Mouse (Mus musculus) myocyte (in vitro differentiated cells): ENCODE data around the gene Cactin. TPM values are rescaled to one million over a fixed set of nuclear protein-coding genes. Genes with fewer than 3 reads are reported as not detected.

Experiments
- H3K27me3 ChIP-seq: one replicate; pipeline ENCODE4 v1.6.1; 2011; ENCODE audit not compliant: control insufficient read depth, insufficient read depth, insufficient read length
- H3K36me3 ChIP-seq: one replicate; pipeline ENCODE4 v1.6.1; 2011; ENCODE audit not compliant: control insufficient read depth, insufficient read depth
- H3K4me2 ChIP-seq: one replicate; pipeline ENCODE4 v1.6.1; 2011; ENCODE audit warnings: low read depth, control low read depth
- H3K4me3 ChIP-seq: one replicate; pipeline ENCODE4 v1.5.1; 2011; ENCODE audit warnings: mild to moderate bottlenecking, control low read depth, moderate library complexity
- H3K79me2 ChIP-seq: one replicate; pipeline ENCODE4 v1.6.1; 2011; ENCODE audit not compliant: control insufficient read depth, insufficient read depth
- H3ac ChIP-seq: one replicate; pipeline ENCODE4 v1.6.1; 2011; ENCODE audit not compliant: control insufficient read depth, insufficient read length
- CEBPB ChIP-seq: IDR thresholded peaks from 2 replicates; pipeline ENCODE4 v1.6.1; 2011; ENCODE audit warnings: mild to moderate bottlenecking, moderate library complexity; ENCODE audit not compliant: poor library complexity, insufficient read depth, severe bottlenecking
- E2F4 ChIP-seq: IDR thresholded peaks from one replicate; pipeline ENCODE4 v1.6.1; 2011; ENCODE audit warnings: mild to moderate bottlenecking, control low read depth, moderate library complexity; ENCODE audit not compliant: insufficient read depth
- MAX ChIP-seq: IDR thresholded peaks from one replicate; pipeline ENCODE4 v1.6.1; 2011; ENCODE audit warnings: low read depth, mild to moderate bottlenecking, control low read depth
- MYOD1 ChIP-seq, 3 experiments: IDR thresholded peaks; one replicate each; pipeline ENCODE4 v1.6.1; 2011; ENCODE audit warnings: control low read depth in 2 of 3, low read depth in 2 of 3, mild to moderate bottlenecking in 2 of 3, moderate library complexity in 1 of 3; ENCODE audit not compliant: insufficient read length in 2 of 3, control insufficient read depth in 1 of 3
- MYOG ChIP-seq, 3 experiments: IDR thresholded peaks; one replicate each; pipeline ENCODE4 v1.6.1; 2011; ENCODE audit warnings: control low read depth in 2 of 3, low read depth in 2 of 3, mild to moderate bottlenecking in 2 of 3; ENCODE audit not compliant: insufficient read length in 2 of 3, control insufficient read depth in 1 of 3, insufficient read depth in 1 of 3
- POLR2A ChIP-seq: IDR thresholded peaks from one replicate; pipeline ENCODE4 v1.6.1; 2011; ENCODE audit warnings: low read depth, mild to moderate bottlenecking, control low read depth, moderate library complexity; ENCODE audit not compliant: insufficient read length
- POLR2AphosphoS2 ChIP-seq: IDR thresholded peaks from one replicate; pipeline ENCODE4 v1.6.1; 2011; ENCODE audit warnings: low read depth, control low read depth; ENCODE audit not compliant: insufficient read length
- REST ChIP-seq: IDR thresholded peaks from one replicate; pipeline ENCODE4 v1.6.1; 2011; ENCODE audit warnings: mild to moderate bottlenecking, control low read depth, moderate library complexity; ENCODE audit not compliant: insufficient read depth, insufficient read length
- SRF ChIP-seq: IDR thresholded peaks from one replicate; pipeline ENCODE4 v1.6.1; 2011; ENCODE audit warnings: low read depth; ENCODE audit not compliant: control insufficient read depth, insufficient read length
- TCF12 ChIP-seq: IDR thresholded peaks from one replicate; pipeline ENCODE4 v1.6.1; 2011; ENCODE audit warnings: mild to moderate bottlenecking, control low read depth; ENCODE audit not compliant: poor library complexity, insufficient read depth, severe bottlenecking
- TCF3 ChIP-seq: IDR thresholded peaks from one replicate; pipeline ENCODE4 v1.6.1; 2011; ENCODE audit warnings: low read depth, control low read depth; ENCODE audit not compliant: insufficient read length
- USF1 ChIP-seq: IDR thresholded peaks from one replicate; pipeline ENCODE4 v1.6.1; 2011; ENCODE audit warnings: low read depth, mild to moderate bottlenecking, control low read depth, moderate library complexity
- polyA plus RNA-seq: library from polyadenylated mRNA; unstranded; fragments of >200 nt; fragmentation: generic; extraction: Trizol; gene quantifications from one replicate; pipeline ENCODE4 v1.2.1, GENCODE M21; 2012; ENCODE audit warnings: missing spikeins

Cactin gene
- polyA plus RNA-seq, 1 experiment: 31.3 TPM

- Histone ChIP-seq H3K79me2 (no peaks in the 10 kb centered on the region), H3K4me2 (no peak overlapping the region), H3ac (no peak overlapping the region), H3K36me3 (no peaks in the 10 kb centered on the region), H3K27me3 (no peaks in the 10 kb centered on the region), H3K4me3 (no peak overlapping the region)
- TF ChIP-seq MAX (no peak), MYOD1 (IDR thresholded peaks at IDR 0.05; ENCODE audit: control insufficient read depth in 1 of 3, insufficient read length in 2 of 3, low read depth in 2 of 3) (peak in 1 of 3 experiments; percentile 55), MYOG (IDR thresholded peaks at IDR 0.05; ENCODE audit: control insufficient read depth in 1 of 3, insufficient read depth in 1 of 3, insufficient read length in 2 of 3, low read depth in 2 of 3) (peak; percentile 6 to 89 (median 38))
These were observed 15.7 kb downstream of the Cactin start for GRCm38 (mm10) chr10:81336558-81336957.

- Histone ChIP-seq H3K36me3 (no peaks in the 10 kb centered on the region), H3K4me3 (no peak overlapping the region), H3K79me2 (no peaks in the 10 kb centered on the region), H3K4me2 (no peak overlapping the region), H3K27me3 (peaks cover 12% of the 10 kb centered on the region), H3ac (no peak overlapping the region)
- TF ChIP-seq POLR2A (no peak), MYOG (IDR thresholded peaks at IDR 0.05; ENCODE audit: control insufficient read depth in 1 of 3, insufficient read depth in 1 of 3, insufficient read length in 2 of 3, low read depth in 2 of 3) (no peak), REST (no peak), MAX (no peak), CEBPB (no peak), POLR2AphosphoS2 (no peak), TCF12 (no peak), USF1 (no peak), SRF (no peak)
These were observed 19.8 kb downstream of the Cactin start for GRCm38 (mm10) chr10:81340551-81341332.

GRCm38 (mm10) chr10:81341333-81341949 lies 20.5 kb downstream of the Cactin start:
- peaks cover 12% of the 10 kb centered on the region for H3K27me3 ChIP-seq
- TF ChIP-seq POLR2A (no peak), MYOG (IDR thresholded peaks at IDR 0.05; ENCODE audit: control insufficient read depth in 1 of 3, insufficient read depth in 1 of 3, insufficient read length in 2 of 3, low read depth in 2 of 3) (peak in 1 of 3 experiments; percentile 63), REST (no peak), SRF (no peak), TCF3 (no peak), TCF12 (no peak), MAX (no peak), MYOD1 (IDR thresholded peaks at IDR 0.05; ENCODE audit: control insufficient read depth in 1 of 3, insufficient read length in 2 of 3, low read depth in 2 of 3) (peak in 1 of 3 experiments; percentile 13), POLR2AphosphoS2 (no peak), CEBPB (no peak), E2F4 (no peak)
- H3K36me3 ChIP-seq: no peaks in the 10 kb centered on the region
- no peak overlapping the region for H3K4me2 ChIP-seq
- H3K4me3 ChIP-seq: no peak overlapping the region
- no peak overlapping the region for H3ac ChIP-seq
- no peaks in the 10 kb centered on the region for H3K79me2 ChIP-seq

- Histone ChIP-seq H3ac (no peak within 1 kb of the TSS), H3K4me3 (no peak within 1 kb of the TSS), H3K79me2 (no peaks in the 10 kb centered on the region), H3K4me2 (peak within 1 kb of the TSS; percentile 36), H3K27me3 (peaks cover 12% of the 10 kb centered on the region), H3K36me3 (peaks cover 7% of the 10 kb centered on the region)
- TF ChIP-seq MYOD1 (IDR thresholded peaks at IDR 0.05; ENCODE audit: control insufficient read depth in 1 of 3, insufficient read length in 2 of 3, low read depth in 2 of 3) (peak in 1 of 3 experiments; percentile 1), MAX (no peak)
These were observed 22.0 kb downstream of the Cactin start, which contains the start of gene Gipc3 for GRCm38 (mm10) chr10:81342686-81343505. Gene Gipc3, minus strand, starts transcription at chr10:81343266.
